23 mouse cellular contexts compared by ENCODE assay signal in the genomic region with DNA sequence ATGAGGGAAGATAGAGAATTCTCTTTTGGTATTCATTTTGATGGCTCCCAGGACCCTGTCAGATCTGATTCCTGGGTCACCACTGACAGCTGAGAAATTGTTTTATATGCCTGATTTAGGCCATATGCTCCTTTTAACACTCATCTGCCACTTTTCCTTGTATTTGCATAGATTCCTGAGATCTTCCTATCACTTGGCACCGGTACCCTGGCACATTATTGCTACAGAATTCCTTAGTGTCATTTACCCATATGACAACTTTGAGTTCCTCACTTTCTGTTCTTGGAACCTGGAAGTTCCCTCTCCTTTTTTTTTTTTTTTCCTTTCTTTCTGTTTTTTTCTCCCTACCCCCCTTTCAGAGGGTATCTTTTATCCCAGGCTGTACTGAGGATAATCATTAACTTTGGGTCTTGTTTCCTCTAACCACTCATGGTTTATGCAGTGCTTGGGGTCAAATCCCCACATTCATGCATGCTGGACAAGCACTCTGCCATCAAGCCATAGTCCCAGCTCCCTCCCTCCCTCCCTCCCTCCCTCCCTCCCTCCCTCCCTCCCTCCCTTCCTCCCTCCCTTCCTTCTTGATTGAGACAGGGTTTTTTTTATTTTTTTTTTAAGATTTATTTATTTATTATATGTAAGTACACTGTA. TPM values are rescaled to one million over a fixed set of nuclear protein-coding genes. Genes with fewer than 3 reads are reported as not detected.
DNase-seq lines count a peak whose midpoint lies in the region; ATAC-seq and TF ChIP-seq lines count a peak whose summit lies in the region.
"Had no signal": no experiment of that assay in that cellular context is flagged by ENCODE, and none has a peak within 500 bp of the region (broad histone marks: within the 10 kb centered on the region; RNA-seq: fewer than 3 reads in every experiment).

No protein-coding gene starts in this region.

- H3K4me1 ChIP-seq in forebrain, embryonic 15.5 days = peaks cover 22% of the 10 kb centered on the region
- H3K4me1 ChIP-seq in forebrain, embryonic 12.5 days = 0 out of 2 replicates have a peak, but pooled peaks cover under 1% of the 10 kb centered on the region
- peaks cover 25% of the 10 kb centered on the region for H3K4me1 ChIP-seq in kidney, embryonic 15.5 days
- H3K4me1 ChIP-seq in liver, adult 2 months (ENCODE audit: control insufficient read depth, insufficient read depth, low read length) = peaks cover 30% of the 10 kb centered on the region
- peaks cover 42% of the 10 kb centered on the region for H3K4me1 ChIP-seq in liver, postnatal 0 days (ENCODE audit: insufficient read depth)
- peaks cover 15% of the 10 kb centered on the region for H3K4me1 ChIP-seq in forebrain, embryonic 16.5 days (replicated peaks; ENCODE audit: control insufficient read depth, insufficient read depth, low read length)
- H3K4me1 ChIP-seq: hindbrain, embryonic 15.5 days had no signal

- DNase-seq in kidney, postnatal 10 days = no peak
- peak; percentile 46 for DNase-seq in liver, adult 2 months (ENCODE audit: extremely low read depth, low read depth, low spot score)
- no peak for DNase-seq in liver, postnatal 0 days
- DNase-seq in urinary bladder, adult 18-20 months (ENCODE audit: low spot score in 2 of 2) = no peak
- DNase-seq: adrenal gland, adult 8-10 months; adrenal gland, postnatal 36 days; cerebellum, adult 11-12 months; cerebellum, adult 9-10 months; cerebellum, postnatal 25 days; gastrocnemius, postnatal 36 days; heart, postnatal 36 days had no signal

- no peak for TF ChIP-seq CTCF in liver, adult 2 months (IDR thresholded peaks at IDR 0.05; ENCODE audit: low read depth, low read length)
- TF ChIP-seq CTCF in liver, postnatal 0 days (IDR thresholded peaks at IDR 0.05; ENCODE audit: low read depth) = no peak

- H3K27me3 ChIP-seq in forebrain, embryonic 15.5 days = no peaks in the 10 kb centered on the region
- no peaks in the 10 kb centered on the region for H3K27me3 ChIP-seq in forebrain, embryonic 12.5 days
- H3K27me3 ChIP-seq in kidney, embryonic 15.5 days = no peaks in the 10 kb centered on the region
- H3K27me3 ChIP-seq in liver, adult 2 months (ENCODE audit: control insufficient read depth, insufficient read depth, low read length) = no peaks in the 10 kb centered on the region
- H3K27me3 ChIP-seq in liver, postnatal 0 days (ENCODE audit: insufficient read depth, low read length) = no peaks in the 10 kb centered on the region
- no peaks in the 10 kb centered on the region for H3K27me3 ChIP-seq in forebrain, embryonic 16.5 days (replicated peaks; ENCODE audit: control insufficient read depth, insufficient read depth, low read length)
- H3K27me3 ChIP-seq: CH12.LX; embryonic facial prominence, embryonic 12.5 days; heart, embryonic 13.5 days; hindbrain, embryonic 15.5 days; Patski had no signal

- TF ChIP-seq POLR2A in liver, adult 2 months (IDR thresholded peaks at IDR 0.05; ENCODE audit: extremely low read depth, insufficient read depth, low read length) = no peak

- ATAC-seq in forebrain, embryonic 15.5 days (replicated peaks) = peak; percentile 31; the same call in 1 of the 2 replicates
- ATAC-seq in forebrain, embryonic 12.5 days (ENCODE audit: low FRiP score) = no peak
- ATAC-seq in kidney, embryonic 15.5 days (replicated peaks; ENCODE audit: low FRiP score) = peak; percentile 81
- ATAC-seq in liver, postnatal 0 days = no peak
- peak; percentile 71 for ATAC-seq in forebrain, embryonic 16.5 days
- ATAC-seq: Patski had no signal

- no peak overlapping the region for H3K4me3 ChIP-seq in forebrain, embryonic 15.5 days
- H3K4me3 ChIP-seq in forebrain, embryonic 12.5 days (replicated peaks) = no peak overlapping the region
- H3K4me3 ChIP-seq in kidney, embryonic 15.5 days (replicated peaks) = no peak overlapping the region
- H3K4me3 ChIP-seq in liver, adult 2 months (ENCODE audit: insufficient read depth, low read depth, low read length) = no peak overlapping the region
- H3K4me3 ChIP-seq in liver, postnatal 0 days (ENCODE audit: low read depth, low read length) = no peak overlapping the region
- H3K4me3 ChIP-seq in forebrain, embryonic 16.5 days (replicated peaks; ENCODE audit: low read length) = no peak overlapping the region
- H3K4me3 ChIP-seq: embryonic facial prominence, embryonic 12.5 days; heart, embryonic 13.5 days; hindbrain, embryonic 15.5 days had no signal

- TF ChIP-seq EP300 in liver, postnatal 0 days (IDR thresholded peaks at IDR 0.05; ENCODE audit: low read depth) = no peak

- peaks cover 37% of the 10 kb centered on the region for H3K79me2 ChIP-seq in liver, adult 2 months (ENCODE audit: control insufficient read depth, insufficient read depth, low read length)

- H3K9ac ChIP-seq in forebrain, embryonic 15.5 days (replicated peaks) = no peak overlapping the region
- no peak overlapping the region for H3K9ac ChIP-seq in forebrain, embryonic 12.5 days
- H3K9ac ChIP-seq in kidney, embryonic 15.5 days = no peak overlapping the region
- H3K9ac ChIP-seq in liver, adult 2 months (ENCODE audit: low read depth, low read length) = no peak overlapping the region
- no peak overlapping the region for H3K9ac ChIP-seq in liver, postnatal 0 days (replicated peaks)
- H3K9ac ChIP-seq in forebrain, embryonic 16.5 days (replicated peaks; ENCODE audit: low read depth, low read length) = no peak overlapping the region
- H3K9ac ChIP-seq: embryonic facial prominence, embryonic 12.5 days; heart, embryonic 13.5 days; hindbrain, embryonic 15.5 days had no signal

- no peaks in the 10 kb centered on the region for H3K9me3 ChIP-seq in forebrain, embryonic 15.5 days
- no peaks in the 10 kb centered on the region for H3K9me3 ChIP-seq in forebrain, embryonic 12.5 days
- H3K9me3 ChIP-seq in kidney, embryonic 15.5 days (replicated peaks) = no peaks in the 10 kb centered on the region
- H3K9me3 ChIP-seq in liver, postnatal 0 days (ENCODE audit: low read length) = no peaks in the 10 kb centered on the region
- no peaks in the 10 kb centered on the region for H3K9me3 ChIP-seq in forebrain, embryonic 16.5 days (ENCODE audit: control insufficient read depth, low read length)
- H3K9me3 ChIP-seq: embryonic facial prominence, embryonic 12.5 days; heart, embryonic 13.5 days; hindbrain, embryonic 15.5 days had no signal

- no peak overlapping the region for H3K4me2 ChIP-seq in forebrain, embryonic 15.5 days (replicated peaks)
- no peak overlapping the region for H3K4me2 ChIP-seq in forebrain, embryonic 12.5 days
- H3K4me2 ChIP-seq in kidney, embryonic 15.5 days = no peak overlapping the region
- no peak overlapping the region for H3K4me2 ChIP-seq in liver, postnatal 0 days (ENCODE audit: low read depth, low read length)
- H3K4me2 ChIP-seq in forebrain, embryonic 16.5 days (ENCODE audit: low read length) = no peak overlapping the region
- H3K4me2 ChIP-seq: embryonic facial prominence, embryonic 12.5 days; heart, embryonic 13.5 days; hindbrain, embryonic 15.5 days had no signal

- H3K36me3 ChIP-seq in forebrain, embryonic 15.5 days = peaks cover 4% of the 10 kb centered on the region; the same call in 1 of the 2 replicates
- peaks cover 17% of the 10 kb centered on the region for H3K36me3 ChIP-seq in forebrain, embryonic 12.5 days (replicated peaks)
- H3K36me3 ChIP-seq in kidney, embryonic 15.5 days = peaks cover 41% of the 10 kb centered on the region
- peaks cover 18% of the 10 kb centered on the region for H3K36me3 ChIP-seq in liver, adult 2 months (ENCODE audit: control insufficient read depth, insufficient read depth, low read length)
- H3K36me3 ChIP-seq in liver, postnatal 0 days (replicated peaks; ENCODE audit: insufficient read depth, low read length) = peaks cover 3% of the 10 kb centered on the region; the same call in 1 of the 2 replicates
- H3K36me3 ChIP-seq in forebrain, embryonic 16.5 days (ENCODE audit: control insufficient read depth, insufficient read depth) = peaks cover 2% of the 10 kb centered on the region; the same call in 1 of the 2 replicates

- WGBS in forebrain, embryonic 15.5 days = 66% methylated on average over 1 of the region's 1 CpGs
- 93% methylated on average over 1 of the region's 1 CpGs for WGBS in forebrain, embryonic 12.5 days
- 83% methylated on average over 1 of the region's 1 CpGs for WGBS in kidney, embryonic 15.5 days
- WGBS in liver, adult 2 months = 39% methylated on average over 1 of the region's 1 CpGs
- WGBS in liver, postnatal 0 days (ENCODE audit: insufficient replicate concordance) = 80% methylated on average over 1 of the region's 1 CpGs
- 67% methylated on average over 1 of the region's 1 CpGs for WGBS in forebrain, embryonic 16.5 days

- H3K27ac ChIP-seq in forebrain, embryonic 15.5 days (replicated peaks) = no peak overlapping the region
- no peak overlapping the region for H3K27ac ChIP-seq in forebrain, embryonic 12.5 days
- H3K27ac ChIP-seq in kidney, embryonic 15.5 days = 0 out of 2 replicates have a peak overlapping the region, but pooled peaks have one; percentile 4
- no peak overlapping the region for H3K27ac ChIP-seq in liver, adult 2 months (replicated peaks; ENCODE audit: insufficient read depth, low read depth, low read length)
- no peak overlapping the region for H3K27ac ChIP-seq in liver, postnatal 0 days (ENCODE audit: low read depth)
- no peak overlapping the region for H3K27ac ChIP-seq in forebrain, embryonic 16.5 days (ENCODE audit: low read length)
- H3K27ac ChIP-seq: embryonic facial prominence, embryonic 12.5 days; heart, embryonic 13.5 days; hindbrain, embryonic 15.5 days had no signal

RNA-seq across cellular contexts. Expression of a gene that starts 13.4 kb away (rescaled TPM):
- polyA plus RNA-seq in forebrain, embryonic 15.5 days (2015; fragmentation: Nextera tagmentation; extraction: Ambion mirVana) = 76.5 and 77.6 TPM in 2 replicates
- 104 and 109 TPM in 2 replicates for polyA plus RNA-seq in forebrain, embryonic 12.5 days (2016; fragmentation: Nextera tagmentation; extraction: Ambion mirVana)
- polyA plus RNA-seq in kidney, embryonic 15.5 days (2015; fragmentation: Nextera tagmentation; extraction: Ambion mirVana) = 120 and 129 TPM in 2 replicates
- total RNA-seq in liver, adult 2 months (2014; rRNA removed) = 64.2 and 85.4 TPM in 2 replicates
- 83.9 and 88.6 TPM in 2 replicates for polyA plus RNA-seq in liver, adult 2 months (2012; rRNA removed)
- 29.7 and 34.9 TPM in 2 replicates for polyA plus RNA-seq in liver, postnatal 0 days (2015; fragmentation: Nextera tagmentation; extraction: Ambion mirVana)
- 81.0 and 86.1 TPM in 2 replicates for polyA plus RNA-seq in forebrain, embryonic 16.5 days (2015; fragmentation: Nextera tagmentation; extraction: Ambion mirVana)

RNA-seq across cellular contexts. Expression of a gene that starts 39.2 kb away (rescaled TPM):
- 0.19 and 0.24 TPM in 2 replicates for polyA plus RNA-seq in forebrain, embryonic 15.5 days (2015; fragmentation: Nextera tagmentation; extraction: Ambion mirVana)
- 0.14 TPM in 1 of 2 replicates, not detected in the other for polyA plus RNA-seq in forebrain, embryonic 12.5 days (2016; fragmentation: Nextera tagmentation; extraction: Ambion mirVana)
- polyA plus RNA-seq in kidney, embryonic 15.5 days (2015; fragmentation: Nextera tagmentation; extraction: Ambion mirVana) = not detected in 2 replicates
- total RNA-seq in liver, adult 2 months (2014; rRNA removed) = not detected in 2 replicates
- not detected in 2 replicates for polyA plus RNA-seq in liver, adult 2 months (2012; rRNA removed)
- not detected in 2 replicates for polyA plus RNA-seq in liver, postnatal 0 days (2015; fragmentation: Nextera tagmentation; extraction: Ambion mirVana)
- 0.48 TPM in 1 of 2 replicates, not detected in the other for polyA plus RNA-seq in forebrain, embryonic 16.5 days (2015; fragmentation: Nextera tagmentation; extraction: Ambion mirVana)
- total RNA-seq: adrenal gland, adult 8-10 months; adrenal gland, postnatal 36 days; CH12.LX; gastrocnemius, adult 8-10 months; gastrocnemius, postnatal 36 days; heart, postnatal 36 days had no signal
- polyA plus RNA-seq: embryonic facial prominence, embryonic 12.5 days; heart, embryonic 13.5 days; heart, postnatal 0 days; hindbrain, embryonic 11.5 days; hindbrain, embryonic 15.5 days; Patski had no signal

Comparison
In these comparisons a context has a peak if more than half of its experiments do, and no peak if none do; other contexts are left out.
1. ATAC-seq: peak in forebrain, embryonic 15.5 days (single experiment), kidney, embryonic 15.5 days (single experiment) and forebrain, embryonic 16.5 days (single experiment); none in forebrain, embryonic 12.5 days (single experiment) and liver, postnatal 0 days (single experiment).